Mouse (Mus musculus) thymus, postnatal 0 days (tissue): ENCODE data around the gene Hist1h2af. TPM values are rescaled to one million over a fixed set of nuclear protein-coding genes. Genes with fewer than 3 reads are reported as not detected.
"Not testable (repeated sequence)": the region's sequence is repeated elsewhere in the genome, so short reads cannot be mapped to it uniquely, and the experiment has no call there.

Source experiments
- DNase-seq: peaks from one replicate; pipeline ENCODE4 v3.0.0-alpha.2; 2015; ENCODE audit warnings: low spot score
- polyA plus RNA-seq: library from polyadenylated mRNA; unstranded; fragments of >200 nt; fragmentation: Nextera tagmentation; extraction: Ambion mirVana; gene quantifications from 2 replicates; pipeline ENCODE4 v1.2.1, GENCODE M21; 2015

The Hist1h2af gene
- polyA plus RNA-seq, 1 experiment from 2014 or later: 49.5 TPM

DNA sequence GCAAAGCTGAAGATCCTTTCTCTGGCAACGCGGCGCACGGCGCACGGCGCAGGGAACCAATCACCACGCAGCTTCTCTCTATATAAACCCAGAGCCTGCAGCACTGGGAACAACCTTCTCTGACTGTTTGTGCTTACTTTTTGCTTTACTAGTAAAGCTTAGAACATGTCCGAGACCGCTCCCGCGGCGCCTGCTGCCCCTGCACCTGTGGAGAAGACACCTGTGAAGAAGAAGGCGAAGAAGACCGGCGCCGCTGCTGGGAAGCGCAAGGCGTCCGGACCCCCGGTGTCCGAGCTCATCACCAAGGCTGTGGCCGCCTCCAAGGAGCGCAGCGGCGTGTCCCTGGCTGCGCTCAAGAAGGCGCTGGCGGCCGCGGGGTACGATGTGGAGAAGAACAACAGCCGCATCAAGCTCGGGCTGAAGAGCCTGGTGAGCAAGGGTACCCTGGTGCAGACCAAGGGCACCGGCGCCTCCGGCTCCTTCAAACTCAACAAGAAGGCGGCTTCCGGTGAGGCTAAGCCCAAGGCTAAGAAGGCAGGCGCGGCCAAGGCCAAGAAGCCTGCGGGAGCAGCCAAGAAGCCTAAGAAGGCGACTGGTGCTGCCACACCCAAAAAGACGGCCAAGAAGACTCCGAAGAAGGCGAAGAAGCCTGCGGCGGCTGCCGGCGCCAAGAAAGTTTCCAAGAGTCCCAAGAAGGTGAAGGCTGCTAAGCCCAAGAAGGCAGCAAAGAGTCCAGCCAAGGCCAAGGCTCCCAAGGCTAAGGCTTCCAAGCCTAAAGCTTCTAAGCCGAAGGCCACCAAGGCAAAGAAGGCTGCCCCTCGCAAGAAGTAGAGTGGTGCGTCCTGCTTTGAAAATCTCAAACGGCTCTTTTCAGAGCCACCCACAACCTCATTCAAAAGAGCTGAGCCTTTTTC lies 21.5 kb downstream of the Hist1h2af start:
- DNase-seq: peak; percentile 93

DNA sequence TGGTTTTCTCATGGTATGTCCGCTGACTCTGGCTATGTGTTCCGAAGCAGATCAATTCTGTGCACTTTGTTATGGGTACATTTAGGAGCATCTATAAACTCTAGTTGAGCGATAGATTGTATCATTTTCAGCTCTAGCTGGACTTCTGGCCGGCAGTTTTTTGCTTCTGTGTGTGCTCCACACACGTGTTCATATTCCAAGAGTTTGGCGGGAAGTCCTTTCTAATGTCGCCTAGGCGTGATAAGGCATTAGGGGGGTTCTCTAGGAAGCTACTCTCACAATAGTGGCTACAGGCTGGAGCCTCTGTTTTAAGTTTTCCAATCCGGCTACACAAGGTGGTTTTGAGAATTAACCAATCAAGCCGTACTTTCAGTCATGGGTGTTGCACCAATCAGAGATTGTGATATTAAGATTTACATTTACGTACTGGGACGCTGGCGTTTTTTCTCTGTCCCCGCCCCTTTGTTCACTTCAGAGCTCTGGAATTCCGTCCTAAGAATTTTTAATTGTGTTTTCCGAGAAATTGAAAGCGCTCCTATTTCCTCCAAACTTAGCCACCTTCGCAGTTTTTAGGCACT lies 22.2 kb downstream of the Hist1h2af start:
- peak; percentile 88 for DNase-seq

DNA sequence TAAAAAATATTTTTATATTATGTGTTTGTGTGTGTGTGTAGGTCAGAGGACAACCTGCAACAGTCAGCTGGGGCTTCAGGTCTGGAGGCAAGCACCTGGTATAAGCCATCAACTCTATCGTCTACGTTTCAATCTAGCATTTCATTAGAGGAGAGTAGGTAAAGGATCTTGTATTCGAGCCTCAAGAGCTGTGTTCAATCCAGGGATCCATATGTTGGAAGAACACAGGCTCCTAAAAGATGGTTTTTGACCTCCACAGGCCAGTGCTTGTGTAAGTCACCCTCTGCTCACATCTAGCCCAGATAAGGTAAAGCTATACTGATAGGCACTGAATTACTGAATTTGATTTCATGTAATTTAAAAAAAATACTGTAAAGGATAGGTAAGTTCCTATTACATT lies 23.2 kb downstream of the Hist1h2af start:
- DNase-seq: no peak

DNA sequence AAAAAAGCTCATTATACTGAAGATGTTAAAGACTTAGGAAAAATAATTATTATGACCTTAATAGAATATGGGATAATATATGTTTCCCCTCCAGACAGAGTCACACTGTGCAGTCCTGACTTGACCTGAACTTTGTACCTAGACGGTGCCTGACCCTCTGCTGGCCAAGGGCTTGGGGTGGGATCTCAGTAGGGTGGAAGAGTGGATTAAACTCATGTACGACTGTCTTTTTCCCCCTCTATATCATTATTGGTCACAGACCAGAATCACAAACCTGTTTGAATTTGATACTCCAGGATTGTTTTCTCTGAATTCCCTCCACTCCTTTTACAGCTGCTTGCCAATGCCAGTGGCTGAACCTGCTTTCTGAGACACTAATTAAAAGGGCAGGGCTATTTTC lies 27.0 kb downstream of the Hist1h2af start:
- not testable (repeated sequence) for DNase-seq

DNA sequence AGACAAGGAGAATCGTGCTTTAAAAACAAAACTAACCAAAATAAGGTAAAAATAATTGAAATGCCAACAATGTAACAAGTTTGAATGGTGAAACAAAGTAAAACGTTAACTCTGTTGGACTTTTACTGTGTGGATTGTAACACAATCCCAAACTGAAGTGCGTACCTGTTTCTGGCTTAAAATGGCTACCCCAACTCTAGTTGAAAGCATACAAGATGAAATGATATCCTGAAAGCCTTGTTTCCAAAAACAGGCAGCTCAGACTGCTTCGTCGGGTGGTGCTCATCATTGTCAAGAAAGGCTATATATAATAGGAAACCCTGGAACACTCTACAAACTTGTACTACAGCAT lies 27.8 kb downstream of the Hist1h2af start:
- not testable (repeated sequence) for DNase-seq

DNA sequence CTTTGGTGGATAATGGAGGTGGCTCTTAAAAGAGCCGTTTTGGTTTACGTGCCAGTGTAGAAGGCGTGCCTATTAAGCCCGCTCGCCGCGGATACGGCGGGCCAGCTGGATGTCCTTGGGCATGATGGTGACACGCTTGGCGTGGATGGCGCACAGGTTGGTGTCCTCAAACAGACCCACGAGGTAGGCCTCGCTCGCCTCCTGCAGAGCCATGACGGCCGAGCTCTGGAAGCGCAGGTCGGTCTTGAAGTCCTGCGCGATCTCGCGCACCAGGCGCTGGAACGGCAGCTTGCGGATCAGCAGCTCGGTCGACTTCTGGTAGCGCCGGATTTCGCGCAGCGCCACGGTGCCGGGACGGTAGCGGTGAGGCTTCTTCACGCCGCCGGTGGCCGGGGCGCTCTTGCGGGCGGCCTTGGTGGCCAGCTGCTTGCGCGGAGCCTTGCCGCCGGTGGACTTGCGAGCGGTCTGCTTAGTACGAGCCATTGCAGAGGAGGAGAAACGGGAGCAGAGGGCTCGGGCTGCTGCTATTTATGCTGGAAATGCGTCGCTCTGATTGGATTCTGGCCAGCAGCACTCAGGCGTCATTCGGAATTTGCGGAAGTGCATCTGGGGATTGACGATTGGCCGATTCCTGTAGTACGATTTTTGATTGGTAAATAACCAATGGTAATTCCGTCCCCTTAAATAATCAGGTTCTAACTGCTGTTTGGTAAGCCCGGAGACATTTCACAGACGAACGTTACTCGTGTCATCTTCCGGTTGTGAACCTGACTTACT lies 28.4 kb downstream of the Hist1h2af start, which contains the start of gene Hist1h3e:
Gene Hist1h3e (minus strand): TSS at position 487 of the 777 bp plus-strand sequence.
- peak; percentile 97 for DNase-seq

DNA sequence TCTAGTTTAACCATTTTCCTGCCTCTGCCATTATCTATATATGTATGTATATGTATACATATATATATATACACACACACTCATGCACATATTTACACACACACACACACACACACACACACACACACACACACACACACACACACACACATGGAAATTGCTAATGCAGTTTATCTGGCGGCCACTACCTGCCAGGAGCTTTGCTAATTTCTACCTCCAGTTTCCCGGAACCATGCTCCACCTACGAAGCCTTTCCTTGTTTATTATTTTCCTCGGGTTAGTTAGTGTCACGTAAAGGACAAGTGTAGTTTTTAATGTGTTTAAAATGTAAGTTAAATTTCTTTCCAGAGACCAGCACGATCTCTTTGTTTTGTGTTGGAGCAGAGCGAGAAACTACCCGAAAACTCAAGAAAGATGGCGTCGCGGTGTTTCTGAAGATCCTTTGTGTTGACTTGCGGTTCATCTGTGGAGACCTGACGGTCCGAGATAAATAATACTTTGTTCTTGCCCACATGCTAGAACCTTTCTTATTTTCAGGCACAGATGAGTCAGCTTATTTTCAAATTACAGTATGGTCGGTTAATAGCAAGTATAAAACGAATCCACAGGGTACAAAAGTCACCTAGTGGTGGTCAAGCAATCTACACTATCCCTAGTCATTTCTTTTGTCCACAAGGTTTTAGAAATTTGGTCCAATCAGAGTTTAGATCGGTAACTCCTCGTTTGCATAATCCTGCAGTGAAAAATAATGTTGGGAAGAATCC lies 29.2 kb downstream of the Hist1h2af start:
- peak; percentile 65 for DNase-seq

DNA sequence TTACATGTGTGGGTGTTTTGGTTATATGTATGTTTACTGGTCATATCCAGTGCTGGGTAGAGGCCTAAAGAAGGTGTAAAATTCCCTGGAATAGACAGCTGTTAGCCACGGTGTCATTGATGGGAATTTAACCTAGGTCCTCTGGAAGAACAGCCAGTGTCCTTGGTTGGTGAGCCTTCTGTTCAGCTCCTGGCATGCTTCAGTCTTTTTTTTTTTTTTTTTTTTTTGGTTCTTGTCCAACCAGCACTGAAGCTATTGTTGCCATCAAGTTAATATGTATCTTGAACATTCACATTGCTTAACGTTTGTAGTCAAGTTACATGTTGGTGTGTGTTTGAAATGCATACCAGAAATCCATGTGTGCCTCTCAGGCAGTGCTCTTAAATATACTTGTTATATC lies 30.8 kb downstream of the Hist1h2af start:
- DNase-seq: no peak

DNA sequence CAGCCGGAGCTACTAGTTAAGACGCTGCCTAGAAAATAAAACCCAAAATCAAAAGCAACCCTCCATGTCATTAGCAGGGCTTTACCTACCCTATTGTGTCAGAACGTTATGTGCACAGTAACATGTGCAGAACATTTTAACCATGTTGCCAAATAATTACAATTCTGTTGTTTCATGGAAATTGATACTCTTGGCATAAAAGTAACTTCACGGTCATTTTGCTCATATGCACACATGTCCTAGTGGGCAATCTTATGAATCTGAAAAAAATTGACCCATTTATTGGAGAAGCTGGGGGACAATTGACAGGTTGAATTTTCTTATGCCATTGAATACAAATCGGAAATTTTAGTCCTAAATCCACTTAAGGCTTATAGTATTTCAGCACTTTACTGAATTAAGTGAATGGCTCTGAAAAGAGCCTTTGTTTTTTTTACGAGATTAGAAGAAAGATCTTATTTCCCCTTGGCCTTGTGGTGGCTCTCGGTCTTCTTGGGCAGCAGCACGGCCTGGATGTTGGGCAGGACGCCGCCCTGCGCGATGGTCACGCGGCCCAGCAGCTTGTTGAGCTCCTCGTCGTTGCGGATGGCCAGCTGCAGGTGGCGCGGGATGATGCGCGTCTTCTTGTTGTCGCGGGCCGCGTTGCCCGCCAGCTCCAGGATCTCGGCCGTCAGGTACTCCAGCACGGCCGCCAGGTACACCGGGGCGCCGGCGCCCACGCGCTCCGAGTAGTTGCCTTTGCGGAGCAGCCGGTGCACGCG lies 36.7 kb downstream of the Hist1h2af start:
- DNase-seq: peak; percentile 44

DNA sequence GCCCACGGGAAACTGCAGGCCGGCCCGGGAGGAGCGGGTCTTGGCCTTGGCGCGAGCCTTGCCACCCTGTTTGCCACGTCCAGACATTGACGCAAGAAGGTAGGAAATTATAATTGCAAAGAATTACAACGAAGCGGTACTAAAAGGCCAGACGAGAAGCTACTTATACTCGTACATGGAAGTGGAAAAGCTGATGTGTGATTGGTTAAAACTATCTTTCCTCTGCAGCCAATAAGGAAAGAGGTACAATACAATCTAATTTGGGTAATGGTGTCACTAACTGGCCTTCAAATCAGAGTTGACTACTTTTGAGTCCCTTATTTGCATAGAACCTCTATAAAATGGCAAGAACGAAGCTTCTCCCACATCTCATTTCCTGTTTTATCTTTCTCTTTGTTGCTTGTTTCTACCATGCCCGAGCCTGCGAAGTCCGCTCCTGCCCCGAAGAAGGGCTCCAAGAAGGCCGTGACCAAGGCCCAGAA lies 37.4 kb downstream of the Hist1h2af start, which contains the start of the genes Hist1h2ae and Hist1h2bg:
Gene Hist1h2ae (minus strand): TSS at position 199 of the 482 bp plus-strand sequence.
Gene Hist1h2bg (plus strand): TSS at position 375 of the 482 bp plus-strand sequence.
- peak; percentile 94 for DNase-seq

DNA sequence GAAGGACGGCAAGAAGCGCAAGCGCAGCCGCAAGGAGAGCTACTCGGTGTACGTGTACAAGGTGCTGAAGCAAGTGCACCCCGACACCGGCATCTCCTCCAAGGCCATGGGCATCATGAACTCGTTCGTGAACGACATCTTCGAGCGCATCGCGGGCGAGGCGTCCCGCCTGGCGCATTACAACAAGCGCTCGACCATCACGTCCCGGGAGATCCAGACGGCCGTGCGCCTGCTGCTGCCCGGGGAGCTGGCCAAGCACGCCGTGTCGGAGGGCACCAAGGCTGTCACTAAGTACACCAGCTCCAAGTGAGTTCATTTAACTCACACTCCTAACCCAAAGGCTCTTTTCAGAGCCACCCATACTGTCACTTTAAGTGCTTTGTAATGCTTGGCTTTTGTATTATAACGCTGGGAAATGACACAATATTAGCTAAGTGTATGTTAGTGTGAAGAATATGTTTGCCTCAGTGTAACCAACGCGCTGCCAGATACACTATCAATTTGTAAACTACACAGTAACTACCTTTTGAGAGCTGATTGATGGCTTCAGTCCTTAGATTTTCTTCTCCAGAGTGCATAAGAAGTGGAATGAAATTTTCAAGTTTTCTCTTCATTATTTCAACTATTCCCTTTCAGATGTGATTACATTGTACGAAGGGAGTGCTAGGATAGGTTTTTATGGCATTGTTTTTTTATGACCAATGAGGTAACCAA lies 38.0 kb downstream of the Hist1h2af start:
- peak; percentile 56 for DNase-seq

DNA sequence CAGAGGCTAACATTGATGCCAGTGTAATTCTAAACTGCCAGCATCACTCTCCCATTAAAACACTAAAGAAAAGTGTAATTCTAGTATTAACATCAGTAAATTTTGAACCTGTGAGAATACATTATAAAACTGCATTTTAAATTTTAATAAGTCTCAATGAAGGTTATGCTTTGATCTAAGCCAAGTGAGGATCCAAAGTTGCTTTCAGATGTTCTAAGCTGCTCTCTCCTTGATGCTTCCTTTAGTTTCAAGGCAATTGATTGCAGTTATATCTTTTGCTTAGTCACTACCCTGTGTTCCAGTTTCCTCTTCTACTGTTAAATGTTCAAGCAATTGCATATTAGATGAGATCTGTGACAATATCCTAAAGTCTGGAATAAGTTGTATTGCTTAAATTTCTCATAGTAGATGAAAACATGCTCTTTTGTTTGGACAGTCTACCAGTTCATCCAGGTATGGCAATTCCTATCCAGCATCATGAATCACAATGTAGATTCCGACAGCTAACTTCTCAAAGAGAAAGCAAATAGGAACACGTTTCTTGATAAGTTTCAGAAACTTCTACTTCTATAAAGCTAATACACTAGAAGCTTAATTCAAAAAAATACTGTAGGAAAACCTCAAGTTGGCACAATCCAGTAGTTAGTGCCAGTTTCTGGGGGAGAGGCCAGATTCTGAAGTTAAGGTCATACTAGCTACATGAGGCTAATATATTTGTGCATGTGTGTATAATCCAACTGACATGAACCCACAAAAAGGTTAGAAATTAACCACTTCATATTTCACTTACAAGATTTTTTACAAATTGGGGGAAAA lies 38.7 kb downstream of the Hist1h2af start:
- DNase-seq: peak; percentile 51

DNA sequence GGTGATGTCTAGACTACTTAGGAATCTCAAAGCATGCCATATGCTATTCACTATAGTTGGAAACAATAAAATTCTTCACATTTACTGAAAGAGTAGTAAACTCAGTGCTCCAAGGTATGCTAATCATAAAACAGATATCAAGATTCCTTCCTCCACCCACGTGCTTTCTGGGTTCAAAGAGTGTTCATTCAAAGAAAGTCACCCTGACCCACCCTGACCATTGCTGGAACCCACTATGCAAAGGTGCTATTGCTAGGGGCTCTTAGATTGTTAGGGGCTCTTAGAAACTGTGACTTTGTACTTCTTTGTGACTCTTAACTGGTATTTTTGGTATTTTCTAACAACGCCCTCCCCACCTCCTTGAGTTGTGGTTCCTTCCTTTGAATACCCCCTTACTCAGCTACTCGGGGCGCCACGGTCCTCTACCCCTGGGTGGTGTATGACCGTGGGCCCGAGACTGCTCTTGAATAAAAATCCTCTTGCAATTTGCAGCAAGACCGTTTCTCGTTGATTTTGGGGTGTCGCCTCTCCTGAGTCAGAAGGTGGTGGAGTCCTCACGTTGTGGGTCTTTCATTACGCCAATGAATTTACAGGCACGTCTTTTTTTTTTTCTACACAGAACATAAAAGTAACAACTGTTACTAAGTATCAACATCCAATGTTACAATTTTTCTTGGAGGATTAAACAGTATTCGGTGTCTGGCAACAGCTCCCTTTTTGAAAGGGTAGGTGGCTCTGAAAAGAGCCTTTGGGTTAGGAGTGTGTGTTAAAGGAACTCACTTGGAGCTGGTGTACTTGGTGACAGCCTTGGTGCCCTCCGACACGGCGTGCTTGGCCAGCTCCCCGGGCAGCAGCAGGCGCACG lies 39.6 kb downstream of the Hist1h2af start:
- DNase-seq: peak; percentile 51

DNA sequence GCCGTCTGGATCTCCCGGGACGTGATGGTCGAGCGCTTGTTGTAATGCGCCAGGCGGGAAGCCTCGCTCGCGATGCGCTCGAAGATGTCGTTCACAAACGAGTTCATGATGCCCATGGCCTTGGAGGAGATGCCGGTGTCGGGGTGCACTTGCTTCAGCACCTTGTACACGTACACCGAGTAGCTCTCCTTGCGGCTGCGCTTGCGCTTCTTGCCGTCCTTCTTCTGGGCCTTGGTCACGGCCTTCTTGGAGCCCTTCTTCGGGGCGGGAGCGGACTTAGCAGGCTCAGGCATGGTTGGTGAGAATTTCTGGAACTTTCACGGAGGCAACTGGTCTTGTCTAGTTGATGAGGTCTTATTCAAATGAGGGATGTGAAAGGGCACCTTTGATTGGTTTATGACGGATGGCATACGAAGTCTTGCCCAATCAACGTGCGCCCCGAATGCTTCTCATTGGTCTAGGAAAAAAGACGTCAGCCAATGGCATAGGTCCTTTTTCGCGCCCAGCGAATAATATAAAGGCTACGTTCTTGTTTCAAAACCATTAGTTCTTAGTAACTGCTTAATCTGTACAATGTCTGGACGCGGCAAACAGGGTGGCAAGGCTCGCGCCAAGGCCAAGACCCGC lies 40.3 kb downstream of the Hist1h2af start, which contains the start of the genes Hist1h2bf and Hist1h2ad:
Gene Hist1h2bf (minus strand): TSS at position 299 of the 627 bp plus-strand sequence.
Gene Hist1h2ad (plus strand): TSS at position 484 of the 627 bp plus-strand sequence.
- DNase-seq: peak; percentile 98

DNA sequence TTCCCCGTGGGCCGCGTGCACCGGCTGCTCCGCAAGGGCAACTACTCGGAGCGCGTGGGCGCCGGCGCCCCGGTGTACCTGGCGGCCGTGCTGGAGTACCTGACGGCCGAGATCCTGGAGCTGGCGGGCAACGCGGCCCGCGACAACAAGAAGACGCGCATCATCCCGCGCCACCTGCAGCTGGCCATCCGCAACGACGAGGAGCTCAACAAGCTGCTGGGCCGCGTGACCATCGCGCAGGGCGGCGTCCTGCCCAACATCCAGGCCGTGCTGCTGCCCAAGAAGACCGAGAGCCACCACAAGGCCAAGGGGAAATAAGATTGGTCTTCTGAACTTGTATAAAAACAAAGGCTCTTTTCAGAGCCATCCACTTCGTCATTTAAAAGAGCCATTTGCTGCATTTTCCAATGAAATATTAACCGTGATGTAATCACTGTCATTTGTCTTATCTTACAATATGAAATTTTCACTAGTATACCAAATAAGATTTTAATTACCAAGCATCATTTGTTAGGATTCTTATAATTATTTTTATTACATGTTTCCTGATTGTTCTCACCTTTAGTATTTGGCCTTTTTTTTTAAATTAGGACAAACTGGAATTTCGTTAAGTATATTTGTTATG lies 41.0 kb downstream of the Hist1h2af start:
- DNase-seq: peak; percentile 30

DNA sequence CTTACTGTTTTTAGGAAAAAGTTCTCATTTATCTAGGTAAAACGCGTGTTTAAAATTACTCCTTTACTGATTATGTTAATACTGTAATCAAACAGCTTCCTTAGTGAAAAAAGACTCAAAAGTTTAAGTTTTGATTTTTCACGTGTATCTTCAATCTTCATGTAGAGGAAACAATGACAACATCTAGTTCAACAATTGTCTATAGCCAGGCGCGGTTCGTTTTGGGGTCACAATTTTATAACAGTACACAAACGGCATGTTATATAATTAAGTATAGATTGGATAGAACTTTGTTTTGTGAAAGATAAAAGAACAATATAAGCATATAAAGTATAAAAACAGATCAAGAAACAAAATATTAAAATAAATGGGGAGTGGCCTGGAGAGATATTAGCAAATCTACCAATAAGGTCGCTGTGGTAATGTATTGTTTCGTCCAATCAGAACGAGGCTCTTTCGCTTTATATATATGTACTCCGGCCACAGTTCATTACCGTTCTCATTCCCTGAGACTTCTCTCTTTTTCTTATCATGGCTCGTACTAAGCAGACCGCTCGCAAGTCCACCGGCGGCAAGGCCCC lies 41.7 kb downstream of the Hist1h2af start, which contains the start of gene Hist1h3d:
Gene Hist1h3d (plus strand): TSS at position 493 of the 581 bp plus-strand sequence.
- DNase-seq: peak; percentile 80
